8 mouse cellular contexts compared by ENCODE assay signal in genomic region chr13:51644829-51645789, GRCm38 (mm10). TPM values are rescaled to one million over a fixed set of nuclear protein-coding genes. Genes with fewer than 3 reads are reported as not detected.
DNase-seq lines count a peak whose midpoint lies in the region; ATAC-seq and TF ChIP-seq lines count a peak whose summit lies in the region.

Gene Cks2 (plus strand): TSS chr13:51645232.

- peak within 1 kb of the TSS; percentile 75 to 93 (median 77) for H3K4me3 ChIP-seq in CH12.LX (replicated peaks in 1 of 3; ENCODE audit: low read depth in 2 of 3, low read length in 2 of 3, poor library complexity in 1 of 3)
- H3K4me3 ChIP-seq in forebrain, embryonic 11.5 days (ENCODE audit: low read depth, low read length), result peak within 1 kb of the TSS; percentile 90
- peak within 1 kb of the TSS; percentile 81 for H3K4me3 ChIP-seq in heart, embryonic 16.5 days (ENCODE audit: low read length)
- peak within 1 kb of the TSS; percentile 85 for H3K4me3 ChIP-seq in liver, embryonic 15.5 days (replicated peaks)
- peak within 1 kb of the TSS; percentile 76 for H3K4me3 ChIP-seq in neural tube, embryonic 12.5 days

- peak within 1 kb of the TSS; percentile 89 for H3K9ac ChIP-seq in CH12.LX (ENCODE audit: insufficient read depth, low read depth)
- peak within 1 kb of the TSS; percentile 94 for H3K9ac ChIP-seq in forebrain, embryonic 11.5 days (ENCODE audit: low read length)
- H3K9ac ChIP-seq in heart, embryonic 16.5 days (ENCODE audit: low read length), result peak within 1 kb of the TSS; percentile 84
- H3K9ac ChIP-seq in liver, embryonic 15.5 days, result peak within 1 kb of the TSS; percentile 98
- peak within 1 kb of the TSS; percentile 78 for H3K9ac ChIP-seq in neural tube, embryonic 12.5 days

- TF ChIP-seq POLR2A in CH12.LX (IDR thresholded peaks at IDR 0.05; ENCODE audit: low read depth, low read length), result peak; percentile 93

- H3K27me3 ChIP-seq in CH12.LX (replicated peaks), result no peaks in the 10 kb centered on the region
- H3K27me3 ChIP-seq in forebrain, embryonic 11.5 days (ENCODE audit: control insufficient read depth, insufficient read depth, low read length), result no peaks in the 10 kb centered on the region
- H3K27me3 ChIP-seq in heart, embryonic 16.5 days (ENCODE audit: control insufficient read depth, insufficient read depth, low read length), result no peaks in the 10 kb centered on the region
- H3K27me3 ChIP-seq in liver, embryonic 15.5 days, result no peaks in the 10 kb centered on the region
- no peaks in the 10 kb centered on the region for H3K27me3 ChIP-seq in neural tube, embryonic 12.5 days (replicated peaks)

- no peak for TF ChIP-seq CTCF in CH12.LX (conservative IDR thresholded peaks at IDR 0.05 in 1 of 2, IDR thresholded peaks at IDR 0.05 in 1 of 2; ENCODE audit: low read depth in 2 of 2, low read length in 2 of 2)

- peak; percentile 72 for TF ChIP-seq EP300 in CH12.LX (IDR thresholded peaks at IDR 0.05; ENCODE audit: low read length)

- H3K36me3 ChIP-seq in CH12.LX (replicated peaks in 1 of 2; ENCODE audit: control insufficient read depth in 1 of 2, insufficient read depth in 1 of 2, low read length in 1 of 2), result peaks cover 0 to 5% of the 10 kb centered on the region in 2 experiments
- H3K36me3 ChIP-seq in forebrain, embryonic 11.5 days (ENCODE audit: control insufficient read depth, insufficient read depth, low read length), result no peaks in the 10 kb centered on the region; the same call in 1 of the 2 replicates
- peaks cover 3% of the 10 kb centered on the region; the same call in 1 of the 2 replicates for H3K36me3 ChIP-seq in heart, embryonic 16.5 days (ENCODE audit: control insufficient read depth, insufficient read depth)
- peaks cover 12% of the 10 kb centered on the region for H3K36me3 ChIP-seq in liver, embryonic 15.5 days (replicated peaks)
- H3K36me3 ChIP-seq in neural tube, embryonic 12.5 days, result peaks cover 3% of the 10 kb centered on the region; the same call in 1 of the 2 replicates

- under 1% methylated on average over 83 of the region's 83 CpGs for WGBS in forebrain, embryonic 11.5 days
- under 1% methylated on average over 83 of the region's 83 CpGs for WGBS in heart, embryonic 16.5 days
- WGBS in liver, embryonic 15.5 days (ENCODE audit: insufficient replicate concordance), result under 1% methylated on average over 83 of the region's 83 CpGs
- WGBS in neural tube, embryonic 12.5 days, result under 1% methylated on average over 83 of the region's 83 CpGs

- DNase-seq in CH12.LX (ENCODE audit: extremely low read depth), result peak; percentile 99
- DNase-seq in c-Kit-positive CD71-positive TER-119-negative erythroid progenitor cells, embryonic 14.5 days (ENCODE audit: low read depth), result peak; percentile 99
- peak; percentile 98 for DNase-seq in forebrain, embryonic 11.5 days (ENCODE audit: low spot score)
- DNase-seq in kidney, postnatal 36 days, result peak; percentile 97 to 99
- DNase-seq in telencephalon, adult 2 months (ENCODE audit: low read depth, low spot score), result peak; percentile 98

- ATAC-seq in forebrain, embryonic 11.5 days (replicated peaks; ENCODE audit: low FRiP score), result peak; percentile 98
- ATAC-seq in heart, embryonic 16.5 days (replicated peaks; ENCODE audit: extremely low read depth, insufficient read depth, low FRiP score), result peak; percentile 96
- peak; percentile 91 for ATAC-seq in liver, embryonic 15.5 days (ENCODE audit: insufficient read depth)
- ATAC-seq in neural tube, embryonic 12.5 days (ENCODE audit: low FRiP score, low read depth), result peak; percentile 98

- no peaks in the 10 kb centered on the region for H3K9me3 ChIP-seq in CH12.LX (replicated peaks; ENCODE audit: low read length)
- no peaks in the 10 kb centered on the region for H3K9me3 ChIP-seq in forebrain, embryonic 11.5 days (ENCODE audit: control insufficient read depth, low read length)
- H3K9me3 ChIP-seq in heart, embryonic 16.5 days (replicated peaks; ENCODE audit: control insufficient read depth, low read length), result no peaks in the 10 kb centered on the region
- no peaks in the 10 kb centered on the region for H3K9me3 ChIP-seq in liver, embryonic 15.5 days (replicated peaks)
- no peaks in the 10 kb centered on the region for H3K9me3 ChIP-seq in neural tube, embryonic 12.5 days

- peak within 1 kb of the TSS; percentile 72 for H3K4me2 ChIP-seq in CH12.LX (ENCODE audit: insufficient read depth, low read depth, poor library complexity, severe bottlenecking)
- H3K4me2 ChIP-seq in forebrain, embryonic 11.5 days (ENCODE audit: low read depth, low read length, severe bottlenecking), result peak within 1 kb of the TSS; percentile 68
- peak within 1 kb of the TSS; percentile 73 for H3K4me2 ChIP-seq in heart, embryonic 16.5 days (ENCODE audit: low read depth, low read length)
- peak within 1 kb of the TSS; percentile 70 for H3K4me2 ChIP-seq in liver, embryonic 15.5 days
- H3K4me2 ChIP-seq in neural tube, embryonic 12.5 days (replicated peaks), result peak within 1 kb of the TSS; percentile 79

- H3K79me2 ChIP-seq in CH12.LX (replicated peaks; ENCODE audit: control insufficient read depth, extremely low read depth, insufficient read depth, poor library complexity, severe bottlenecking), result peaks cover 38% of the 10 kb centered on the region

- H3K4me1 ChIP-seq in CH12.LX (ENCODE audit: control insufficient read depth in 1 of 2, insufficient read depth in 2 of 2), result peaks cover 3 to 17% of the 10 kb centered on the region in 2 experiments; a peak in 3 of 4 replicates
- peaks cover 6% of the 10 kb centered on the region for H3K4me1 ChIP-seq in forebrain, embryonic 11.5 days (replicated peaks; ENCODE audit: control insufficient read depth, insufficient read depth, low read length)
- peaks cover 19% of the 10 kb centered on the region for H3K4me1 ChIP-seq in heart, embryonic 16.5 days (ENCODE audit: control insufficient read depth, insufficient read depth, low read length)
- H3K4me1 ChIP-seq in liver, embryonic 15.5 days (replicated peaks), result peaks cover 41% of the 10 kb centered on the region
- peaks cover 12% of the 10 kb centered on the region for H3K4me1 ChIP-seq in neural tube, embryonic 12.5 days

- in situ Hi-C loops in CH12.LX (cut with MboI; ENCODE audit: low pct_ligation_motif_present, low pct_unique_long_range_greater_than_20kb, low sequenced_read_pairs), result no loop called here

- TF ChIP-seq RAD21 in CH12.LX (IDR thresholded peaks at IDR 0.05; ENCODE audit: low read depth, low read length), result no peak

- H3K27ac ChIP-seq in CH12.LX (ENCODE audit: insufficient read depth, low read depth), result peak within 1 kb of the TSS; percentile 98
- peak within 1 kb of the TSS; percentile 71 for H3K27ac ChIP-seq in forebrain, embryonic 11.5 days (ENCODE audit: low read depth, low read length)
- peak within 1 kb of the TSS; percentile 86 for H3K27ac ChIP-seq in heart, embryonic 16.5 days (ENCODE audit: low read length)
- H3K27ac ChIP-seq in liver, embryonic 15.5 days (replicated peaks), result peak within 1 kb of the TSS; percentile 95
- no peak within 1 kb of the TSS for H3K27ac ChIP-seq in neural tube, embryonic 12.5 days

- dilution Hi-C loops in CH12.LX (cut with MboI; ENCODE audit: extremely low pct_ligation_motif_present, extremely low pct_unique_long_range_greater_than_20kb, low sequenced_read_pairs), result no loop called here

TF ChIP-seq in CH12.LX, 34 proteins besides CTCF, POLR2A, EP300 and RAD21 (continues in another document):
- TF ChIP-seq MEF2A (IDR thresholded peaks at IDR 0.05; ENCODE audit: borderline replicate concordance, low read depth, low read length), result peak; percentile 54
- TF ChIP-seq E2F4 (IDR thresholded peaks at IDR 0.05; ENCODE audit: insufficient replicate concordance, low read depth, low read length), result no peak
- TF ChIP-seq UBTF (IDR thresholded peaks at IDR 0.05; ENCODE audit: low read depth, low read length), result 0 out of 2 replicates have a peak, but pooled peaks have one; percentile 51
- TF ChIP-seq ZC3H11A (IDR thresholded peaks at IDR 0.05; ENCODE audit: low read depth, low read length), result no peak
- peak; percentile 33 for TF ChIP-seq ELF1 (IDR thresholded peaks at IDR 0.05; ENCODE audit: low read depth, low read length)
- no peak for TF ChIP-seq USF1 (IDR thresholded peaks at IDR 0.05; ENCODE audit: low read depth, low read length)
- TF ChIP-seq ZMIZ1 (IDR thresholded peaks at IDR 0.05; ENCODE audit: low read depth, low read length), result peak; percentile 94
- peak; percentile 72; the same call in 1 of the 2 replicates for TF ChIP-seq IRF4 (IDR thresholded peaks at IDR 0.05; ENCODE audit: low read depth, low read length)
- TF ChIP-seq MYC (IDR thresholded peaks at IDR 0.05; ENCODE audit: low read depth, low read length), result peak; percentile 68; the same call in 1 of the 2 replicates
- TF ChIP-seq NRF1 (IDR thresholded peaks at IDR 0.05; ENCODE audit: low read depth, low read length), result peak; percentile 99
- TF ChIP-seq CHD2 (IDR thresholded peaks at IDR 0.05; ENCODE audit: low read length), result peak; percentile 58; the same call in 1 of the 2 replicates
- TF ChIP-seq USF2 (conservative IDR thresholded peaks at IDR 0.05; ENCODE audit: low read depth, low read length), result no peak
- TF ChIP-seq ZNF384 (IDR thresholded peaks at IDR 0.05; ENCODE audit: low read depth, low read length), result no peak
- no peak for TF ChIP-seq GABPA (IDR thresholded peaks at IDR 0.05; ENCODE audit: insufficient replicate concordance, low read depth, low read length)
- peak; percentile 82 for TF ChIP-seq MXI1 (IDR thresholded peaks at IDR 0.05; ENCODE audit: low read depth, low read length)
- TF ChIP-seq ETS1 (conservative IDR thresholded peaks at IDR 0.05; ENCODE audit: low read depth, low read length), result peak; percentile 94
- TF ChIP-seq ZKSCAN1 (IDR thresholded peaks at IDR 0.05; ENCODE audit: borderline replicate concordance, low read depth, low read length), result no peak
- TF ChIP-seq MAZ (IDR thresholded peaks at IDR 0.05; ENCODE audit: low read depth, low read length), result peak; percentile 60
- peak; percentile 91 for TF ChIP-seq POLR2AphosphoS2 (IDR thresholded peaks at IDR 0.05; ENCODE audit: low read depth, low read length)
- peak; percentile 85 for TF ChIP-seq NELFE (IDR thresholded peaks at IDR 0.05; ENCODE audit: low read depth, low read length)
- no peak for TF ChIP-seq JUN (IDR thresholded peaks at IDR 0.05; ENCODE audit: insufficient read depth, low read depth, low read length)
- no peak for TF ChIP-seq JUND (conservative IDR thresholded peaks at IDR 0.05; ENCODE audit: low read depth, low read length)
- TF ChIP-seq MAX (IDR thresholded peaks at IDR 0.05; ENCODE audit: low read length), result peak; percentile 44; the same call in 1 of the 2 replicates

RNA-seq across cellular contexts. Expression of gene Cks2, which starts in this region (rescaled TPM):
- total RNA-seq in CH12.LX (2012; rRNA removed) (142 and 192 TPM in 2 replicates), CH12.LX (2014; rRNA removed) (465 and 486 TPM in 2 replicates)
- polyA plus RNA-seq in CH12.LX (2012; ENCODE audit: insufficient read length, low read depth), result 143 and 154 TPM in 2 replicates
- polyA plus RNA-seq in forebrain, embryonic 11.5 days (2014; fragmentation: Nextera tagmentation; extraction: Ambion mirVana), result 415 and 452 TPM in 2 replicates
- 231 and 263 TPM in 2 replicates for polyA plus RNA-seq in heart, embryonic 16.5 days (2015; fragmentation: Nextera tagmentation; extraction: Ambion mirVana)
- polyA plus RNA-seq in liver, embryonic 15.5 days (2015; fragmentation: Nextera tagmentation; extraction: Ambion mirVana), result 345 and 374 TPM in 2 replicates
- 177 and 181 TPM in 2 replicates for polyA plus RNA-seq in neural tube, embryonic 12.5 days (2016; fragmentation: Nextera tagmentation; extraction: Ambion mirVana)
